Mouse (Mus musculus) neural tube, embryonic 11.5 days (tissue): ENCODE measurements around the gene Itpripl2. TPM values are rescaled to one million over a fixed set of nuclear protein-coding genes. Genes with fewer than 3 reads are reported as not detected.

Source experiments
- ATAC-seq: fragments of 200-750 bp; cut with Nextera tagmentation; 2 replicates; pipeline ENCODE4 v1.8.0; 2017; ENCODE audit warnings: moderate number of reproducible peaks, mild to moderate bottlenecking, moderate TSS enrichment, moderate library complexity; ENCODE audit not compliant: insufficient read depth, low FRiP score, low TSS enrichment
- DNase-seq: peaks from one replicate; pipeline ENCODE4 v3.0.0-alpha.2; 2015; ENCODE audit warnings: low spot score
- H3K27ac ChIP-seq: fragments of 300-500 bp; sonication (generic); 2 replicates; pipeline ENCODE4 v1.5.1; 2014; ENCODE audit warnings: low read depth, mild to moderate bottlenecking, low read length
- H3K27me3 ChIP-seq: fragments of 300-500 bp; sonication (generic); 2 replicates; pipeline ENCODE4 v1.6.1; 2014; ENCODE audit warnings: mild to moderate bottlenecking, low read length, mixed read lengths; ENCODE audit not compliant: control insufficient read depth, insufficient read depth
- H3K36me3 ChIP-seq: fragments of 300-500 bp; sonication (generic); 2 replicates; pipeline ENCODE4 v1.6.1; 2014; ENCODE audit warnings: mild to moderate bottlenecking, low read length, moderate library complexity, mixed read lengths; ENCODE audit not compliant: control insufficient read depth, insufficient read depth
- H3K4me1 ChIP-seq: fragments of 300-500 bp; sonication (generic); 2 replicates; pipeline ENCODE4 v1.6.1; 2014; ENCODE audit warnings: low read length, mixed read lengths; ENCODE audit not compliant: control insufficient read depth, insufficient read depth
- H3K4me2 ChIP-seq: fragments of 300-500 bp; sonication (generic); 2 replicates; pipeline ENCODE4 v1.6.1; 2014; ENCODE audit warnings: low read depth, mild to moderate bottlenecking, moderate library complexity
- H3K4me3 ChIP-seq: fragments of 300-500 bp; sonication (generic); 2 replicates; pipeline ENCODE4 v1.5.1; 2014; ENCODE audit warnings: low read depth, low read length
- H3K9ac ChIP-seq: fragments of 300-500 bp; sonication (generic); 2 replicates; pipeline ENCODE4 v1.6.1; 2014; ENCODE audit warnings: mild to moderate bottlenecking, low read length
- H3K9me3 ChIP-seq: fragments of 300-500 bp; sonication (generic); 2 replicates; pipeline ENCODE4 v1.6.1; 2016; ENCODE audit warnings: low read length; ENCODE audit not compliant: control insufficient read depth
- WGBS: fragments of 180-500 bp; shearing (Covaris S2); extraction: QIAGEN DNeasy Blood & Tissue Kit; methylation state at CpG from one replicate; pipeline ENCODE4 v1.1.7; 2014; 5-methylcytosine and 5-hydroxymethylcytosine counted together
- polyA plus RNA-seq: library from polyadenylated mRNA; unstranded; fragments of >200 nt; fragmentation: Nextera tagmentation; extraction: Ambion mirVana; gene quantifications from 2 replicates; pipeline ENCODE4 v1.2.1, GENCODE M21; 2014

Itpripl2 gene
- polyA plus RNA-seq, 1 experiment from 2014 or later, result 1.1 TPM

- Histone ChIP-seq H3K27me3 (peaks cover 24% of the 10 kb centered on the region), H3K4me3 (no peak overlapping the region), H3K9me3 (peaks cover 4% of the 10 kb centered on the region; the same call in 1 of the 2 replicates), H3K4me2 (no peak overlapping the region), H3K36me3 (no peaks in the 10 kb centered on the region; the same call in 1 of the 2 replicates), H3K4me1 (peaks cover 3% of the 10 kb centered on the region; the same call in 1 of the 2 replicates), H3K9ac (no peak overlapping the region), H3K27ac (no peak overlapping the region)
- DNase-seq (no peak), ATAC-seq (no peak)
- WGBS, result 90% methylated on average over 9 of the region's 9 CpGs
These were observed 2.1 kb upstream of the Itpripl2 start for GRCm38 (mm10) chr7:118493892-118494291.

- Histone ChIP-seq H3K27me3 (peaks cover 28% of the 10 kb centered on the region), H3K4me1 (peaks cover 3% of the 10 kb centered on the region; the same call in 1 of the 2 replicates), H3K9me3 (no peaks in the 10 kb centered on the region), H3K9ac (peak overlapping the region; percentile 82), H3K27ac (no peak overlapping the region), H3K4me3 (peak overlapping the region; percentile 58), H3K36me3 (no peaks in the 10 kb centered on the region; the same call in 1 of the 2 replicates), H3K4me2 (peak overlapping the region; percentile 74)
- 2% methylated on average over 67 of the region's 67 CpGs for WGBS
- ATAC-seq (peak; percentile 56), DNase-seq (peak; percentile 51)
These were observed 927 bp downstream of the Itpripl2 start for GRCm38 (mm10) chr7:118490666-118491430.

DNA sequence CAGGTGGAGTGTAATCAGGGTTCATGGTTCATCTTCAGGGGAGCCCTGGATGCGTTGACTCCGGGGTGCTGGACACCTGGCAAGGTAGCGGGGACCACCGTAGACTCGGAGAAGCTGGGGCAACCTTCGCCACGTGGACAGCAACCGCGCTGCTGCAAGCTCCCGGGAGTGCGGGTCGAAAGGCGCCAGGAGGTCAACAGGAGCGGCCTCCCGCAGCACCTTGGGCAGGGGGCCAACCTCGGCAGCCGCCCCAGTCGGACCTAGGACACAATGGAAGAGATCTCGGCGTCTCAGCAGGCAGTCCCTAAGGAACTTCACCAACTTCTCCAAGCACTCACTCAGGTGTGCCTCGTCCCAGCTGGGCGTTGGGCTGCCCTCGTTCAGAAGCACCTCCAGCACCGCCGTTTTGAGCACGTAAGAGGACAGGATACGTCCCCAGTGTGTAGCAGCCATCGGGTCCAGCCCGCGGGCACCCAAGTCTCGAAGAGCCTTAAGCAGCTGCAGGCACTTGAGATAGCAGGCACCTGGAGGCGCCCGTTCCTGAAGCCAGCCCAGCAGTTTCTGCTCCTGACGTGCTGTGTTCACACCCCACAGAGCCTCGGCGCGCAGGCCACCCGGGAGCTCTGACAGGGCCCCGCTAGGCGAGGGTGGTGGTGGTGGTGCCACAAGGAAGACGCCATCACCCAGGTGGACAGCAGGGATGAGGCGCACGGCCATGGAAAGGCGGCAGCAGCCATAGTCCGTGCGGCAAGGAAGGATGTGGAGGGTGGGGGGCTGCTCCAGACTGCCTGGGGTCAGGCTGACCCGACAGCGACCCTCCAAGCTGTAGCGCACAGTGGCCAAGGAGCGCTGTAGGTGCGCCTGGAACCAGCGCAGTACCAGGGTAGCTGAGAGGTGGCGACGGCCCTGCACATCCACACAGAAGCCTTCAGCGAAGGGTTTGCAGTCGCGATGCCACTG is 1.8 kb downstream of the Itpripl2 start:
- ATAC-seq, result no peak

GRCm38 (mm10) chr7:118488060-118488664 is 3.6 kb downstream of the Itpripl2 start:
- no peak overlapping the region for H3K4me3 ChIP-seq
- peaks cover 28% of the 10 kb centered on the region for H3K27me3 ChIP-seq
- no peak overlapping the region for H3K4me2 ChIP-seq
- DNase-seq (no peak), ATAC-seq (no peak)
- 34% methylated on average over 8 of the region's 8 CpGs for WGBS
- H3K27ac ChIP-seq, result no peak overlapping the region
- H3K4me1 ChIP-seq, result peaks cover 3% of the 10 kb centered on the region; the same call in 1 of the 2 replicates
- H3K9ac ChIP-seq, result no peak overlapping the region
- H3K9me3 ChIP-seq, result no peaks in the 10 kb centered on the region
- no peaks in the 10 kb centered on the region; the same call in 1 of the 2 replicates for H3K36me3 ChIP-seq

More for the DNA sequence above, 1.8 kb downstream of the Itpripl2 start:
- Histone ChIP-seq H3K9ac (no peak overlapping the region), H3K4me2 (peak overlapping the region; percentile 74), H3K9me3 (no peaks in the 10 kb centered on the region), H3K4me3 (peak overlapping the region; percentile 58; the same call in 1 of the 2 replicates), H3K36me3 (no peaks in the 10 kb centered on the region; the same call in 1 of the 2 replicates), H3K27me3 (peaks cover 28% of the 10 kb centered on the region), H3K27ac (no peak overlapping the region), H3K4me1 (peaks cover 3% of the 10 kb centered on the region; the same call in 1 of the 2 replicates)
- 14% methylated on average over 57 of the region's 57 CpGs for WGBS
- DNase-seq, result no peak

DNA sequence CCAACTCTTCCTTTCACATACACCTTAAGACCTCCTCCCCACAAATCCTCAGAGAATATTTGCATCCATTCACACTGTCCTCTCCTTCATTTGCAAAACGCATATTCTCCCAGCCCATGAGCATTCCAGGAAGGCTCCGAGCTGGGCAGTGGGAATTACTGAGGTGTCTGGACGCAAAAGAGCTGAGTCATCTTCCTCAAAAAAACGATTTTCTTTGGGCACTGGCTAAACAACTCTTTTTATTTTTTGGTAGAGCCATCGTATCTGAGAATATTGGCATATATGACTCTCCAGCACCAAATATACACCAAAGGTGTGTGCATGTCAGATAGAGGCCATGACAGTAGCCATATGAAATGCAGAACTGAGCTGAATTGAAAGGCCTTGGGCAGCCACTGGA is 4.9 kb downstream of the Itpripl2 start:
- no peak for DNase-seq
- Histone ChIP-seq H3K27me3 (peaks cover 24% of the 10 kb centered on the region), H3K27ac (no peak overlapping the region), H3K9me3 (no peaks in the 10 kb centered on the region), H3K9ac (no peak overlapping the region), H3K4me2 (no peak overlapping the region), H3K4me1 (peaks cover 3% of the 10 kb centered on the region; the same call in 1 of the 2 replicates), H3K4me3 (no peak overlapping the region), H3K36me3 (no peaks in the 10 kb centered on the region; the same call in 1 of the 2 replicates)
- WGBS, result 69% methylated on average over 5 of the region's 5 CpGs
- ATAC-seq, result no peak

DNA sequence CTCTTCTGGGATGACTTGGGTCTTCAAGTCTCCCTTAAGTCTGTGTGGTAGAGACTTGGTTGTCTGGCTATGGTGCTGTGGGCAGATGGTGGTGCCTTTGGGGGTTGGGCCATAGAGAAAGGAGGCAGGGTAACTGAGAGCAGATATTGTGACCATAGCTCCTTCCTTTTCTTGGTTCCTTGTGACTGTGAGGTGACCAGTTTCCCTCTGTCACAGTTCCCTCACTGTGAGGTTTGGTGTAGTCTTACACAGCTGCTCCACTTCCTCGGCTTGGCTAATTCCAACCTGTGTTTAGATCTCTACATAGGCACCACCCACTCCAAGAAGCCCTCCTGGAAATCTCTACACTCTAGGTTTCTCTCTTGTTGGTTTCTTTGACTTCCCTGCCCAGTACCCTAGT is 7.8 kb downstream of the Itpripl2 start:
- Histone ChIP-seq H3K27ac (no peak overlapping the region), H3K9me3 (no peaks in the 10 kb centered on the region), H3K36me3 (no peaks in the 10 kb centered on the region), H3K4me2 (no peak overlapping the region), H3K4me1 (no peaks in the 10 kb centered on the region), H3K9ac (no peak overlapping the region), H3K27me3 (peaks cover 4% of the 10 kb centered on the region; the same call in 1 of the 2 replicates), H3K4me3 (no peak overlapping the region)
- 75% methylated on average over 1 of the region's 1 CpGs for WGBS
- no peak for DNase-seq
- no peak for ATAC-seq

GRCm38 (mm10) chr7:118482001-118482400 is 9.8 kb downstream of the Itpripl2 start:
- DNase-seq (no peak), ATAC-seq (no peak)
- H3K9ac ChIP-seq, result no peak overlapping the region
- no peak overlapping the region for H3K4me2 ChIP-seq
- H3K27me3 ChIP-seq, result no peaks in the 10 kb centered on the region
- no peak overlapping the region for H3K4me3 ChIP-seq
- no peaks in the 10 kb centered on the region for H3K9me3 ChIP-seq
- no peaks in the 10 kb centered on the region for H3K4me1 ChIP-seq
- 95% methylated on average over 2 of the region's 2 CpGs for WGBS
- H3K27ac ChIP-seq, result no peak overlapping the region
- H3K36me3 ChIP-seq, result no peaks in the 10 kb centered on the region

- ATAC-seq, result no peak
- Histone ChIP-seq H3K9ac (no peak overlapping the region), H3K36me3 (no peaks in the 10 kb centered on the region), H3K4me3 (no peak overlapping the region), H3K27ac (no peak overlapping the region), H3K9me3 (no peaks in the 10 kb centered on the region), H3K4me2 (no peak overlapping the region), H3K4me1 (no peaks in the 10 kb centered on the region), H3K27me3 (no peaks in the 10 kb centered on the region)
- WGBS, result 87% methylated on average over 10 of the region's 10 CpGs
- no peak for DNase-seq
These were observed 10.5 kb downstream of the Itpripl2 start for GRCm38 (mm10) chr7:118481047-118481810.
